Mouse (Mus musculus) midbrain, embryonic 16.5 days (tissue): ENCODE measurements around the gene Stox2. TPM values are rescaled to one million over a fixed set of nuclear protein-coding genes. Genes with fewer than 3 reads are reported as not detected.
A peak's percentile ranks its signal among the peaks of the same experiment; 100 is the strongest.

ENCODE experiments used
- ATAC-seq: fragments of 200-750 bp; cut with Nextera tagmentation; 2 replicates; pipeline ENCODE4 v1.8.0; 2017; ENCODE audit warnings: moderate TSS enrichment
- H3K27ac ChIP-seq: fragments of 300-500 bp; sonication (generic); 2 replicates; pipeline ENCODE4 v1.5.1; 2014; ENCODE audit warnings: mild to moderate bottlenecking, low read length, mixed read lengths
- H3K27me3 ChIP-seq: fragments of 300-500 bp; sonication (generic); 2 replicates; pipeline ENCODE4 v1.6.1; 2014; ENCODE audit warnings: low read depth, low read length, mixed read lengths; ENCODE audit not compliant: control insufficient read depth, insufficient read depth
- H3K36me3 ChIP-seq: fragments of 300-500 bp; sonication (generic); 2 replicates; pipeline ENCODE4 v1.6.1; 2014; ENCODE audit warnings: mild to moderate bottlenecking, low read length, moderate library complexity, mixed read lengths; ENCODE audit not compliant: control insufficient read depth, insufficient read depth
- H3K4me1 ChIP-seq: fragments of 300-500 bp; sonication (generic); 2 replicates; pipeline ENCODE4 v1.6.1; 2014; ENCODE audit warnings: mild to moderate bottlenecking, low read length, mixed read lengths; ENCODE audit not compliant: control insufficient read depth, insufficient read depth
- H3K4me2 ChIP-seq: fragments of 300-500 bp; sonication (generic); 2 replicates; pipeline ENCODE4 v1.6.1; 2014; ENCODE audit warnings: mild to moderate bottlenecking, low read length, mixed read lengths
- H3K4me3 ChIP-seq: fragments of 300-500 bp; sonication (generic); 2 replicates; pipeline ENCODE4 v1.5.1; 2014; ENCODE audit warnings: low read depth, mild to moderate bottlenecking, low read length, moderate library complexity, mixed read lengths
- H3K9ac ChIP-seq: fragments of 300-500 bp; sonication (generic); 2 replicates; pipeline ENCODE4 v1.6.1; 2014; ENCODE audit warnings: low read depth, low read length, mixed read lengths
- H3K9me3 ChIP-seq: fragments of 300-500 bp; sonication (generic); replicated peaks from 2 replicates; pipeline ENCODE4 v1.6.1; 2014; ENCODE audit warnings: mild to moderate bottlenecking, low read length, mixed read lengths; ENCODE audit not compliant: control insufficient read depth, poor library complexity, severe bottlenecking
- WGBS: fragments of 180-500 bp; shearing (Covaris S2); extraction: QIAGEN DNeasy Blood & Tissue Kit; methylation state at CpG from one replicate; pipeline ENCODE4 v1.1.7; 2014; 5-methylcytosine and 5-hydroxymethylcytosine counted together
- polyA plus RNA-seq: library from polyadenylated mRNA; unstranded; fragments of >200 nt; fragmentation: Nextera tagmentation; extraction: Ambion mirVana; gene quantifications from 2 replicates; pipeline ENCODE4 v1.2.1, GENCODE M21; 2015

Gene Stox2
- polyA plus RNA-seq, 1 experiment from 2014 or later, result 37.8 TPM

GRCm38 (mm10) chr8:47413524-47414257 lies 32.5 kb downstream of the Stox2 start:
- Histone ChIP-seq H3K4me1 (peaks cover 18% of the 10 kb centered on the region), H3K27me3 (peaks cover 41% of the 10 kb centered on the region), H3K9ac (peak overlapping the region; percentile 60), H3K27ac (no peak overlapping the region), H3K4me2 (peak overlapping the region; percentile 99), H3K9me3 (no peaks in the 10 kb centered on the region), H3K36me3 (no peaks in the 10 kb centered on the region), H3K4me3 (peak overlapping the region; percentile 63)
- peak; percentile 78 for ATAC-seq
- under 1% methylated on average over 40 of the region's 46 CpGs for WGBS

GRCm38 (mm10) chr8:47412696-47413523 lies 33.3 kb downstream of the Stox2 start:
- peak overlapping the region; percentile 63 for H3K4me3 ChIP-seq
- H3K27ac ChIP-seq, result no peak overlapping the region
- H3K27me3 ChIP-seq, result peaks cover 44% of the 10 kb centered on the region
- peak; percentile 68 for ATAC-seq
- H3K36me3 ChIP-seq, result no peaks in the 10 kb centered on the region
- no peaks in the 10 kb centered on the region for H3K9me3 ChIP-seq
- H3K9ac ChIP-seq, result peak overlapping the region; percentile 60
- under 1% methylated on average over 81 of the region's 81 CpGs for WGBS
- H3K4me1 ChIP-seq, result peaks cover 18% of the 10 kb centered on the region
- peak overlapping the region; percentile 99 for H3K4me2 ChIP-seq

GRCm38 (mm10) chr8:47411994-47412695 lies 34.0 kb downstream of the Stox2 start:
- H3K36me3 ChIP-seq, result no peaks in the 10 kb centered on the region
- no peaks in the 10 kb centered on the region for H3K9me3 ChIP-seq
- peak overlapping the region; percentile 99 for H3K4me2 ChIP-seq
- peaks cover 46% of the 10 kb centered on the region for H3K27me3 ChIP-seq
- under 1% methylated on average over 42 of the region's 43 CpGs for WGBS
- no peak overlapping the region for H3K27ac ChIP-seq
- H3K9ac ChIP-seq, result peak overlapping the region; percentile 60
- ATAC-seq, result no peak; the same call in 1 of the 2 replicates
- H3K4me3 ChIP-seq, result peak overlapping the region; percentile 63
- peaks cover 18% of the 10 kb centered on the region for H3K4me1 ChIP-seq

- WGBS, result 4% methylated on average over 12 of the region's 12 CpGs
- Histone ChIP-seq H3K36me3 (no peaks in the 10 kb centered on the region), H3K9ac (no peak overlapping the region), H3K27ac (no peak overlapping the region), H3K4me3 (no peak overlapping the region), H3K4me2 (no peak overlapping the region), H3K9me3 (no peaks in the 10 kb centered on the region), H3K4me1 (peaks cover 18% of the 10 kb centered on the region), H3K27me3 (peaks cover 46% of the 10 kb centered on the region)
- no peak for ATAC-seq
These were observed 34.8 kb downstream of the Stox2 start for GRCm38 (mm10) chr8:47411321-47411720.

- Histone ChIP-seq H3K27me3 (peaks cover 37% of the 10 kb centered on the region), H3K4me2 (no peak overlapping the region), H3K9ac (no peak overlapping the region), H3K27ac (no peak overlapping the region), H3K36me3 (no peaks in the 10 kb centered on the region), H3K9me3 (no peaks in the 10 kb centered on the region), H3K4me3 (no peak overlapping the region), H3K4me1 (peaks cover 18% of the 10 kb centered on the region)
- no peak for ATAC-seq
- WGBS, result 4% methylated on average over 8 of the region's 8 CpGs
These were observed 37.1 kb downstream of the Stox2 start for GRCm38 (mm10) chr8:47409061-47409460.

- H3K4me2 ChIP-seq, result no peak overlapping the region
- ATAC-seq, result no peak
- H3K27ac ChIP-seq, result no peak overlapping the region
- H3K36me3 ChIP-seq, result no peaks in the 10 kb centered on the region
- WGBS, result 95% methylated on average over 1 of the region's 2 CpGs
- no peaks in the 10 kb centered on the region for H3K9me3 ChIP-seq
- no peaks in the 10 kb centered on the region for H3K4me1 ChIP-seq
- no peak overlapping the region for H3K4me3 ChIP-seq
- H3K27me3 ChIP-seq, result peaks cover 14% of the 10 kb centered on the region
- H3K9ac ChIP-seq, result no peak overlapping the region
These were observed 41.3 kb downstream of the Stox2 start for GRCm38 (mm10) chr8:47404852-47405251.

GRCm38 (mm10) chr8:47392927-47393326 lies 53.2 kb downstream of the Stox2 start:
- Histone ChIP-seq H3K27ac (no peak overlapping the region), H3K9me3 (no peaks in the 10 kb centered on the region), H3K4me1 (no peaks in the 10 kb centered on the region), H3K4me2 (no peak overlapping the region), H3K36me3 (no peaks in the 10 kb centered on the region), H3K9ac (no peak overlapping the region), H3K4me3 (no peak overlapping the region), H3K27me3 (no peaks in the 10 kb centered on the region)
- WGBS, result 65% methylated on average over 7 of the region's 7 CpGs
- ATAC-seq, result no peak

GRCm38 (mm10) chr8:47392290-47392689 lies 53.9 kb downstream of the Stox2 start:
- Histone ChIP-seq H3K9me3 (no peaks in the 10 kb centered on the region), H3K36me3 (no peaks in the 10 kb centered on the region), H3K9ac (no peak overlapping the region), H3K4me1 (no peaks in the 10 kb centered on the region), H3K4me2 (no peak overlapping the region), H3K27ac (no peak overlapping the region), H3K4me3 (no peak overlapping the region), H3K27me3 (no peaks in the 10 kb centered on the region)
- 79% methylated on average over 18 of the region's 18 CpGs for WGBS
- no peak for ATAC-seq
